Mouse (Mus musculus) neural tube, embryonic 10.5 days (tissue): Measurements from ENCODE around the gene Fcer1a.
"Not testable (repeated sequence)": the region's sequence is repeated elsewhere in the genome, so short reads cannot be mapped to it uniquely, and the experiment has no call there.

Experiments
- DNase-seq: peaks from one replicate; pipeline ENCODE4 v3.0.0-alpha.2; 2017; ENCODE audit warnings: low spot score; ENCODE audit errors: extremely low spot score

Fcer1a gene

GRCm38 (mm10) chr1:173227081-173227480, at the start of gene Fcer1a:
Gene Fcer1a, minus strand, starts transcription at chr1:173227214.
- DNase-seq, result no peak

GRCm38 (mm10) chr1:173265701-173266100, 38.7 kb upstream of the Fcer1a start, which contains the start of gene Olfr418:
Gene Olfr418, plus strand, starts transcription at chr1:173266001.
- DNase-seq, result no peak

DNA sequence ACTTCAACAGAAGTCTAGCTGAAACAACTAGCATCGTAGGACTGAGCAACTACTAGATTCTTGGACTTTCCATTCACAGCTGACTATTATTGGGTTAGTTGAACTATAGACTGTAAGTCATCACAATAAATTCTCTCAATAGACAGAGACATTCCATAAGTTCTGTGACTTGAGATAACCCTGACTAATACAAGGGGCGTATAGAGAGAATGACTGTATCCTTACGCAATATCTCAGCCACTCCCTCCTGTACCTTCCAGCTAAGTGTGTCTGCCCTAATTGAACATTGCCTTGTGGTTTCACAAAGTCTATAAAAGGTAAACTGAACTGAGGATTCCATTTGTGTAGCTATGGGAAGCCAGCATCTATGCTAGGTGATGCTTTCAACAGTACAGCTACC, 22.9 kb upstream of the Fcer1a start:
- DNase-seq, result no peak

DNA sequence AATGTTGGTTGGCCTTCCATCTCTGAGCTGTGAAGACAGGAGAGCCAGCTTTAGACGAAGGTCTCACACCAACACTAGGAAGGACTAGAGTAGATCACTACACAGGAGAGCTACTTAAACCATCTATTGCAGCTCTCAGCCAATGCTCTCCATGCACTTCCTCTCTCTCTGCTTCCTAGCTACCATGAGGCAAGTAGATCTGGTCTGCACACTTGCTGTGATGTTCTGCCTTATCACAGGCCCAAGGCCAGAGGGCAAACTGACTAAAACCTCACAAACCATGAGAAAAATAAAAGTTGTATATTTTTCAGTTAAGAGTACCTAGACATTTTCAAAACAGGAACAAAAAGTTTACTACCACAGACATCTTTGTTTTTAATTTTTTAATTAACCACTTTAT, 10.0 kb upstream of the Fcer1a start:
- DNase-seq, result not testable (repeated sequence)

GRCm38 (mm10) chr1:173216481-173216880, 10.5 kb downstream of the Fcer1a start:
- DNase-seq, result no peak

GRCm38 (mm10) chr1:173212092-173212491, 14.9 kb downstream of the Fcer1a start, which contains the start of gene Olfr1404:
Gene Olfr1404, plus strand, starts transcription at chr1:173212392.
- DNase-seq, result no peak

- no peak for DNase-seq
Observed at GRCm38 (mm10) chr1:173197508-173197907, 29.5 kb downstream of the Fcer1a start, which contains the start of gene Olfr218. Gene Olfr218, plus strand, starts transcription at chr1:173197808.

- DNase-seq, result no peak
Observed at GRCm38 (mm10) chr1:173196359-173196758, 30.7 kb downstream of the Fcer1a start.

GRCm38 (mm10) chr1:173192059-173192458, 35.0 kb downstream of the Fcer1a start:
- DNase-seq, result no peak

GRCm38 (mm10) chr1:173190540-173190939, 36.5 kb downstream of the Fcer1a start, which contains the start of gene Olfr1406:
Gene Olfr1406, minus strand, starts transcription at chr1:173190640.
- no peak for DNase-seq

DNA sequence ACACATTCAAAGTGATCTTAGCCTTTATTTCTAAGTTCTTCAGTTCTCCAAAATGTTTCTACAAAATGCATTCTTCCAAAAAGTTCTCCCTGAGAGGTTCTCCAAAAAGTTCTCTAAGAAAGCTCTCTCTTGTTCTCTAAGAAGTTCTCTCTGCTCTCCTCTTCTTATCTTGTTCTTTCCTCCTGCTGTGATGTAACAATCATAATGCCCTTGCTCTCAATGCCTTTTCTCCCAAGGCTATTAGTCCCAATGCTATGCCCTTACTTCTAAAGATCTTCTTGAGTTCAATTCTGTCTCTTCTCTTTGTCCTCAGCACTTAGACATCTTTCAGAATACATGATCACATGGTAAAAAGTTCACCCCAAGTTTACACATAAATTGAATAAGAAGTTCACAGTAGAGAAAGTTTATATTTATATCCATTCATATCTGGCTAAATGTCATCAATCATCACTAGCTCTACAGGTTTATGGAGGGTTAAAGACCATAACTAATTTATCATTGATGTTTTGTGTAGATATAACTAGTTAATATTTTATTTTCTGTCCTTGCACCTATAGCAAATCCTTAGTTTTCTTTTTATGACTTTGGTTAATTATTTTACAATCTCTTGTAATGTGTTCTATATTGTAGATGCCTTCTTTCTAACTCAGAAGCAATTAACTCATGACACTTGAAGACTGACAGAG, 52.7 kb downstream of the Fcer1a start:
- DNase-seq, result no peak
